Mouse (Mus musculus): Measurements from ENCODE around the gene Omg.

DNA sequence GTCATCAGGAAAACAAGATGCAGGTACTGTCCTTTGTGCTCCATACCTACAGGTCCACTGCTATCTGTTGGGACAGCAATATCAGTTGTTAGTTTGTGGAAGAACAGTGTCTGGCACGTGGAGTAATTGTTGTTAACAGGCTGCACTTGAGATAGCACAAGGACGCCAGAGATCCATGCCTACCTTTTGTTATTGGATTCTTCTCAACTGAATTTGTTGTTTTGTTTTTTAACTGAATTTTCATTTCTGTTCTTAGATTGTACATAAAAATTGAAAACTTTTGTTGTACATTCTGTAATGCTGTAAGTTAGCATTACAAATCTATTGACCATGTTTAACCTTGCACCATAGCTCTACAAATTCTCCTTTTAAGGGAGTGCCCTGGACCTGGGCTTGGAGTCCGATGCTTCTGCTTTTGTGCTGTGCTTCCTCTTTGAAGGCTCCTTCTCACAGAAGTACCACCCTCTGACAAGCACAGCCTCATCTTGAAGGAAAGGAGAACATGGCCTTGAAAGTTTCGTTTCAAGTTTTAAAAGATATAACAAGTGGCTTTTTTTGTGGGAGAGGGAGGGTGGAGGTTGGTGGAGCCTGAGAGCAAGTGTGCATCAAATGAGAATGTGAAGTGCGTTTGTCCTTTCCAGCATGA is 24.0 kb upstream of the Omg start:
- TF ChIP-seq TAL1 (IDR thresholded peaks at IDR 0.05; ENCODE audit: low read length), result no peak
- TF ChIP-seq GATA1 (IDR thresholded peaks at IDR 0.05; ENCODE audit: low read length), result no peak
